Mouse (Mus musculus) C2C12 (cell line): ENCODE measurements around the gene Vps45.

Experiments
- CTCF ChIP-seq: IDR thresholded peaks from one replicate; pipeline ENCODE4 v1.5.1; 2011; ENCODE audit not compliant: control insufficient read depth, insufficient read depth, insufficient read length
- MYOD1 ChIP-seq: IDR thresholded peaks from one replicate; pipeline ENCODE4 v1.6.1; 2011; ENCODE audit warnings: low read depth; ENCODE audit not compliant: control insufficient read depth, insufficient read length
- USF1 ChIP-seq: IDR thresholded peaks from one replicate; pipeline ENCODE4 v1.6.1; 2011; ENCODE audit warnings: low read depth, mild to moderate bottlenecking, control low read depth, moderate library complexity

DNA sequence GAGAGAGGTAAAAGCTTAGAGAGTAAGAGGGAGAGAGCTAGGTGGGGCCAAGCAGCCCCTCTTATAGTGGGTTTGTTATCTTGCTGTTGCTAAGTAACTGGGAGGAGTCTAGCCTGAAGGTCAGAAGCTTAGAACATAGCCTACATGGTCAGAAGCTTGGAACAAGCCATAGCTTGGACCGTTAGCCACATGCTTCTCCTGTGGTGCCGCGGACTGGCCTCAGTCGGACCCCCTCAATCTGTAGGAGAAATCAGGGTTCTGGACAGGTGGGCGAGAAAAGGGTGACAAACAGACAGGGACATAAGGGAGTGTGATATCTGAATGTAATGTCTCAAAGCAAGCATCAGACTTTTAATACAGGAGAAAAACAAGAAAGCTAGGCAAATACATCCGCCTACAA lies 10.8 kb upstream of the Vps45 start:
- TF ChIP-seq MYOD1, result no peak
- no peak for TF ChIP-seq CTCF
- TF ChIP-seq USF1, result no peak
